Mouse (Mus musculus): ENCODE data around the gene Mindy2.

- no peak for TF ChIP-seq ETS1 (IDR thresholded peaks at IDR 0.05; ENCODE audit: low read depth, low read length)
- no peak for TF ChIP-seq CTCF (IDR thresholded peaks at IDR 0.05 in 2 of 3, conservative IDR thresholded peaks at IDR 0.05 in 1 of 3; ENCODE audit: control insufficient read depth in 1 of 3, insufficient read depth in 1 of 3, low read depth in 2 of 3, low read length in 3 of 3, poor library complexity in 1 of 3, severe bottlenecking in 1 of 3)
- TF ChIP-seq POLR2A (IDR thresholded peaks at IDR 0.05; ENCODE audit: control insufficient read depth in 1 of 2, insufficient read depth in 1 of 2, low read depth in 1 of 2, low read length in 2 of 2, poor library complexity in 1 of 2): no peak
- TF ChIP-seq ZNF384 (IDR thresholded peaks at IDR 0.05; ENCODE audit: low read depth, low read length): no peak
- TF ChIP-seq CHD2 (IDR thresholded peaks at IDR 0.05; ENCODE audit: low read length): no peak
- TF ChIP-seq TAL1 (IDR thresholded peaks at IDR 0.05; ENCODE audit: low read length): no peak
- no peak for TF ChIP-seq BHLHE40 (IDR thresholded peaks at IDR 0.05; ENCODE audit: borderline replicate concordance, low read depth, low read length)
- no peak for TF ChIP-seq GATA1 (IDR thresholded peaks at IDR 0.05; ENCODE audit: low read depth, low read length)
- TF ChIP-seq ELF1 (IDR thresholded peaks at IDR 0.05; ENCODE audit: low read depth, low read length): no peak
Measured at GRCm38 (mm10) chr9:70673656-70674055, 16.7 kb upstream of the Mindy2 start.

All from MEL (cell line).